Mouse (Mus musculus): ENCODE results near the gene Lsamp. TPM values are rescaled to one million over a fixed set of nuclear protein-coding genes. Genes with fewer than 3 reads are reported as not detected.

Gene Lsamp
- polyA plus RNA-seq, 1 experiment from 2014 or later: 1.5 TPM

DNA sequence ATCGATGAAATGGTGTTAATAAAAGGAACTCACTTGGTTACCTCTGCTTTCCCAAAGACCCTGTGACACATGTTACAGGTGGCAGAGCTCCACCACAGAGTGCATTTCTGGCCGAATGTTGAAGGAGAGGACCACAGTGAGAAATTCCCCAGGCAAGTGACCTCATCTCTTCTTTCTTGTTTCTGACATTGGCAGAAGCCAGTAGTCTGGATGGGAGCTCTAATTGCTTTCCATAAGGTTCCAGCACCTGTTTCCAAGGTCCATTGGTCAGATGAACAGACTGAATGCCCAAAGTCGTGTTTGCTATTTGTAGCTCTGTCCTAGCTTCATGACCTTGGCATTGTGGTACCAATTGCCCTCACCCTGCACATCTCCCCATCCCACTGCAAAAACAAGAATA is 2090.2 kb downstream of the Lsamp start:
- no peaks in the 10 kb centered on the region for H3K36me3 ChIP-seq (ENCODE audit: control insufficient read depth, insufficient read depth)
- H3K27me3 ChIP-seq (replicated peaks; ENCODE audit: control insufficient read depth, insufficient read depth, low read length): no peaks in the 10 kb centered on the region
- no peak overlapping the region for H3K27ac ChIP-seq (ENCODE audit: low read depth, low read length)
- ATAC-seq: no peak
- 78% methylated on average over 3 of the region's 3 CpGs for WGBS
- H3K4me1 ChIP-seq (replicated peaks; ENCODE audit: control insufficient read depth, insufficient read depth, low read length): no peaks in the 10 kb centered on the region
- H3K4me3 ChIP-seq (ENCODE audit: low read depth, low read length): no peak overlapping the region
- H3K9ac ChIP-seq (ENCODE audit: low read depth, low read length): no peak overlapping the region
- no peak for TF ChIP-seq CTCF (IDR thresholded peaks at IDR 0.05; ENCODE audit: low read depth)
- H3K4me2 ChIP-seq (replicated peaks; ENCODE audit: low read depth): no peak overlapping the region
- no peaks in the 10 kb centered on the region for H3K9me3 ChIP-seq (ENCODE audit: control insufficient read depth)

DNA sequence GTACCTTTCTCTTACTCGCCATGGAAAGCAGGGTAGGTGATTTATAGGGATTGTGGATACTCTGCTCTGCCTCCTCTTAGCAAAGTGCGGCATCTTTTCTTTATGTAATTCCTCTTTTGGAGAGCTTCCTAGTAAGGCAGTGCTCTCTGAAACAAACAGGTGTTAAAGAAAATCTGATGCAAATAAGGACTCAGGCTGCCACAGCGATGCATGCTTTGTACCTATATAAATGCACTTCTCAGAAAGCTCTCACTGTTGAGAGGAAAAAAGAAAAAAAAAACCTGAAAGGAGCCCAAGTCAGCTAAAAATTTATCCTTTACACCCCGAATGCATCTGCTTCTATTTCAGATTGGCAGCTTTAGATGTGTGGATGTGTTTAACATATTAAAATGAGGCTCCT is 2095.4 kb downstream of the Lsamp start:
- Histone ChIP-seq H3K9me3 (ENCODE audit: control insufficient read depth) (no peaks in the 10 kb centered on the region), H3K4me1 (replicated peaks; ENCODE audit: control insufficient read depth, insufficient read depth, low read length) (no peaks in the 10 kb centered on the region), H3K9ac (ENCODE audit: low read depth, low read length) (no peak overlapping the region), H3K4me3 (ENCODE audit: low read depth, low read length) (no peak overlapping the region), H3K27me3 (replicated peaks; ENCODE audit: control insufficient read depth, insufficient read depth, low read length) (no peaks in the 10 kb centered on the region), H3K4me2 (replicated peaks; ENCODE audit: low read depth) (no peak overlapping the region), H3K36me3 (ENCODE audit: control insufficient read depth, insufficient read depth) (no peaks in the 10 kb centered on the region), H3K27ac (ENCODE audit: low read depth, low read length) (no peak overlapping the region)
- no peak for TF ChIP-seq CTCF (IDR thresholded peaks at IDR 0.05; ENCODE audit: low read depth)
- ATAC-seq: no peak
- 75% methylated on average over 4 of the region's 4 CpGs for WGBS

DNA sequence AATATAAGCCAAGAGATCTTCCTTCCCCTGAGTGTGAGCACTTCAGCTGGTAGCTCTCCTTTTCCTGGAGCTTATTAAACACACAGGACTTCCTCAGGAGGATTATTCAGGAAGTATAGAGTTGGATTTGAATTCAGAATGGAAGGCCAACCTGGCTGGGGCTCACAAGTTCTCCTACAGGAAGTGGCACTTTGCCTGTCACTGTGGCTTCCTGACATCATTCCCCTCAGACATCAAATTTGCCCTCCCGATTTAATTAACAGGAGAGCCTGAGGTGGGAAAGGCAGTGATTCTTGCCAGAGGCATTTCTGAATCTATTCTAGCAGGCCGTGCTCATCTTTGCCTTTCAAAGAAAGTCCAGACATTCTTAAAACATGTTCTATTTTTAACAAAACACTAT is 2097.4 kb downstream of the Lsamp start:
- no peak overlapping the region for H3K4me2 ChIP-seq (replicated peaks; ENCODE audit: low read depth)
- H3K4me1 ChIP-seq (replicated peaks; ENCODE audit: control insufficient read depth, insufficient read depth, low read length): no peaks in the 10 kb centered on the region
- TF ChIP-seq CTCF (IDR thresholded peaks at IDR 0.05; ENCODE audit: low read depth): no peak
- H3K4me3 ChIP-seq (ENCODE audit: low read depth, low read length): no peak overlapping the region
- H3K9ac ChIP-seq (ENCODE audit: low read depth, low read length): no peak overlapping the region
- H3K27me3 ChIP-seq (replicated peaks; ENCODE audit: control insufficient read depth, insufficient read depth, low read length): no peaks in the 10 kb centered on the region
- H3K36me3 ChIP-seq (ENCODE audit: control insufficient read depth, insufficient read depth): no peaks in the 10 kb centered on the region
- WGBS: 68% methylated on average over 2 of the region's 2 CpGs
- H3K27ac ChIP-seq (ENCODE audit: low read depth, low read length): no peak overlapping the region
- no peak for ATAC-seq
- H3K9me3 ChIP-seq (ENCODE audit: control insufficient read depth): no peaks in the 10 kb centered on the region

DNA sequence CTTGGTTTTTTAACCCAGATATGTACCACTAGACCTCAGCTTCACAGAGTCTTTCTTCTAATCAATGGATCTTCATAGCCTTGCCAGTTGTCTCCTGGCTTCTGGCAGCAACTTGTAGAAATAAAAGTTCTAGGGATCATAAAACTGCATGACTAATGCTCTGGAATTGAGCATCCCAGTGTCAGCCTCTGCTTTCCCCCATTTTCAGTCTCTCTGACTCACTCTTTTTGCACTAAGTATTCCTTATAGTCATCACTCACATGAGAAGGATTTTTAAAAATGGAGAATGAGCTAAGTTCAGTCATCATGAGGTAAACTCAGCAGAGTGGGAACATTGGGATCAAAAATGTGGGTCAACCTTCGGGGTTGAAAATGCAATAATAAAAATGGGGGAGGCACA is 2113.3 kb downstream of the Lsamp start:
- Histone ChIP-seq H3K27me3 (replicated peaks; ENCODE audit: control insufficient read depth, insufficient read depth, low read length) (no peaks in the 10 kb centered on the region), H3K4me1 (replicated peaks; ENCODE audit: control insufficient read depth, insufficient read depth, low read length) (no peaks in the 10 kb centered on the region), H3K27ac (ENCODE audit: low read depth, low read length) (no peak overlapping the region), H3K9ac (ENCODE audit: low read depth, low read length) (no peak overlapping the region), H3K4me2 (replicated peaks; ENCODE audit: low read depth) (no peak overlapping the region), H3K36me3 (ENCODE audit: control insufficient read depth, insufficient read depth) (no peaks in the 10 kb centered on the region), H3K9me3 (ENCODE audit: control insufficient read depth) (no peaks in the 10 kb centered on the region), H3K4me3 (ENCODE audit: low read depth, low read length) (no peak overlapping the region)
- 83% methylated on average over 1 of the region's 1 CpGs for WGBS
- ATAC-seq: no peak
- TF ChIP-seq CTCF (IDR thresholded peaks at IDR 0.05; ENCODE audit: low read depth): no peak

DNA sequence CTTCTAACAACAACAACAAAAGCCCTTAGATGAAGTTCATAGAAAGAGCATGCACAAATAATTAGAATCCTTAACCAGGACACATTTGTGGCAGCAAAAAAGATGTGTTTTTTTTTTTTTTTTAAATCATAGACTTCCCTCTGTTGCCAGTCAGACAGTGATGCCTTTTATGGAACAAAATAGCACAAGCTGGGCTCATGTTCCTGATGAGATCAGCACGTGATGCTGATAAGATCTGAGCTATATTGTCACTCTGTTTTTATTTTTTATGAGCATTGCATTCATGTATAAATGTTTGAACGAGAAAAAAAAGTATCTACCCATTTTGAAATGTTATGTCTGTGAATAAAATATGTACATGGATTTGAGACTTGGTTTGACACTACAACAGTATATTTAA is 2118.0 kb downstream of the Lsamp start:
- no peaks in the 10 kb centered on the region for H3K36me3 ChIP-seq (ENCODE audit: control insufficient read depth, insufficient read depth)
- ATAC-seq: no peak
- no peak overlapping the region for H3K27ac ChIP-seq (ENCODE audit: low read depth, low read length)
- H3K9ac ChIP-seq (ENCODE audit: low read depth, low read length): no peak overlapping the region
- no peaks in the 10 kb centered on the region for H3K9me3 ChIP-seq (ENCODE audit: control insufficient read depth)
- H3K27me3 ChIP-seq (replicated peaks; ENCODE audit: control insufficient read depth, insufficient read depth, low read length): no peaks in the 10 kb centered on the region
- H3K4me3 ChIP-seq (ENCODE audit: low read depth, low read length): no peak overlapping the region
- 27% methylated on average over 2 of the region's 2 CpGs for WGBS
- H3K4me1 ChIP-seq (replicated peaks; ENCODE audit: control insufficient read depth, insufficient read depth, low read length): no peaks in the 10 kb centered on the region
- no peak overlapping the region for H3K4me2 ChIP-seq (replicated peaks; ENCODE audit: low read depth)
- TF ChIP-seq CTCF (IDR thresholded peaks at IDR 0.05; ENCODE audit: low read depth): no peak

DNA sequence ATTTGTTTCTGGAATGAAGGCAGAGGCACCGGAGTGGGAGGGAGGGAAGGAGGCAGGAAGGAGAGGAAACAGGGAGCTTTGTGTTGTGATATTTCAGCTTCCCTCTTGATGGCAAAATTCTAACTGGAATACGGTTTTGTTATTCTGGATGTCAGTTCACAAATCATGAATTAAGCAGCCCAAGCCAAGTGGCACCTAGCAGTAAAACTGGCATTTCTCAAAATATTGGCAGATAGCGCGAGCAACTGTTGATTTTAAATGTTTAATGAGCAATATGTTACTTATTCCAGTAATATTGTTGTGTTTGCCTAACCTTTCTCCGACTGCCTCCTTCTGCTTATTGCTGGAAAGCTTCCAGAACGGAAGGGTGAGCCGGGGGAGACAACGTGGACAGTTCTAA is 2118.5 kb downstream of the Lsamp start:
- Histone ChIP-seq H3K27me3 (replicated peaks; ENCODE audit: control insufficient read depth, insufficient read depth, low read length) (no peaks in the 10 kb centered on the region), H3K9ac (ENCODE audit: low read depth, low read length) (no peak overlapping the region), H3K36me3 (ENCODE audit: control insufficient read depth, insufficient read depth) (no peaks in the 10 kb centered on the region), H3K4me3 (ENCODE audit: low read depth, low read length) (no peak overlapping the region), H3K4me2 (replicated peaks; ENCODE audit: low read depth) (no peak overlapping the region), H3K27ac (ENCODE audit: low read depth, low read length) (no peak overlapping the region), H3K9me3 (ENCODE audit: control insufficient read depth) (no peaks in the 10 kb centered on the region), H3K4me1 (replicated peaks; ENCODE audit: control insufficient read depth, insufficient read depth, low read length) (no peaks in the 10 kb centered on the region)
- no peak for TF ChIP-seq CTCF (IDR thresholded peaks at IDR 0.05; ENCODE audit: low read depth)
- ATAC-seq: no peak
- WGBS: 31% methylated on average over 8 of the region's 8 CpGs

DNA sequence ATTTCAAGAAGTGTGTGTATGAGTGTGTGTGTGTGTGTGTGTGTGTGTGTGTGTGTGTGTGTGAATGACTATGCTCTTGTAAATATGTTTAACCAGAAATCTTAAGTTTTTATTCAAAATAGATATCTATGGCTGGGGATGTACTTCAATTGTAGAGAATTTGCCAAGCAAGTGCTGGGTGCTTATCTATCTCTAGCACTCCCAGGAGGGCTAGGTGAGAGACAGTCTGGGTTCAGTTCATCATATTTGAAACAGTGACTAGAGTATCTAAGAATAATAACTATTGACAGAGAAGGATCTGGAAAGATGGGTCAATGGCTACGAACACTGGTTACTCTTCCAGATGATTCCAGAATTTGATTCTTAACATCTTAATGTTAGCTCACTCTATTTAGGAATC is 2128.1 kb downstream of the Lsamp start:
- no peaks in the 10 kb centered on the region for H3K27me3 ChIP-seq (replicated peaks; ENCODE audit: control insufficient read depth, insufficient read depth, low read length)
- no peak overlapping the region for H3K4me3 ChIP-seq (ENCODE audit: low read depth, low read length)
- no peaks in the 10 kb centered on the region for H3K9me3 ChIP-seq (ENCODE audit: control insufficient read depth)
- no peaks in the 10 kb centered on the region for H3K4me1 ChIP-seq (replicated peaks; ENCODE audit: control insufficient read depth, insufficient read depth, low read length)
- H3K4me2 ChIP-seq (replicated peaks; ENCODE audit: low read depth): no peak overlapping the region
- TF ChIP-seq CTCF (IDR thresholded peaks at IDR 0.05; ENCODE audit: low read depth): no peak
- H3K36me3 ChIP-seq (ENCODE audit: control insufficient read depth, insufficient read depth): no peaks in the 10 kb centered on the region
- no peak for ATAC-seq
- WGBS: 92% methylated on average over 1 of the region's 1 CpGs
- H3K27ac ChIP-seq (ENCODE audit: low read depth, low read length): no peak overlapping the region
- H3K9ac ChIP-seq (ENCODE audit: low read depth, low read length): no peak overlapping the region
